Mouse (Mus musculus) erythroid progenitor cell, adult 5-6 weeks (primary cell): Measurements from ENCODE around the gene Pdgfra. TPM values are rescaled to one million over a fixed set of nuclear protein-coding genes. Genes with fewer than 3 reads are reported as not detected.

Experiments used
- ATAC-seq: replicated peaks from 2 replicates; pipeline ENCODE4 v1.8.0; 2016; ENCODE audit warnings: moderate number of reproducible peaks, mild to moderate bottlenecking, moderate TSS enrichment, inconsistent platforms; ENCODE audit not compliant: poor library complexity, low FRiP score, severe bottlenecking
- total RNA-seq, 2 experiments: library from RNA; stranded (forward) in 1 of 2; stranded (reverse) in 1 of 2; fragments of 150-400 nt in 1 of 2; fragments of 186-747, 209-891 nt in 1 of 2; gene quantifications; 2 replicates each; pipeline versions ENCODE4 v1.2.3 to v1.2.4; 2015 to 2017; ENCODE audit warnings: low replicate concordance in 2 of 2

The Pdgfra gene
- total RNA-seq (2015; ENCODE audit: low replicate concordance) (0.42 TPM in 1 of 2 replicates, not detected in the other), total RNA-seq (2017; ENCODE audit: low replicate concordance) (0.26 TPM in 1 of 2 replicates, not detected in the other)

DNA sequence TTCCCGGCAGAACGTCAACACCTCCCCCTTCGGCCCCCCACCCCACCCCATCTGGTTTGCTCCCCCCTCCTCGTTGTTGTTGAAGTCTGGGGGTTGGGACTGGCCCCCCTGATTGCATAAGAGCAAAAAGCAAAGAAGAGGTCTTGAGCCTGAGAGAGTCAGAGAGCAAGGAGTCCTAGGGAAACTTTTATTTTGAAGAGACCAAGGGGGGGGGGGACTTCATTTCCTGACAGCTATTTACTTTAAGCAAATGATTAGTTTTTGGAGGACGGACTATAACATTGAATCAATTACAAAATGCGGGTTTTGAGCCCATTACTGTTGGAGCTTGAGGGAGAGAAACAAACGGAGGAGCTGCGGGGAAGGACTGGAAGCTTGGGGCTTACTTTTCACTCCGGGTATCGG is at the start of gene Pdgfra:
Pdgfra (plus strand) TSS at position 272 of the 405 bp plus-strand sequence.
- no peak for ATAC-seq

DNA sequence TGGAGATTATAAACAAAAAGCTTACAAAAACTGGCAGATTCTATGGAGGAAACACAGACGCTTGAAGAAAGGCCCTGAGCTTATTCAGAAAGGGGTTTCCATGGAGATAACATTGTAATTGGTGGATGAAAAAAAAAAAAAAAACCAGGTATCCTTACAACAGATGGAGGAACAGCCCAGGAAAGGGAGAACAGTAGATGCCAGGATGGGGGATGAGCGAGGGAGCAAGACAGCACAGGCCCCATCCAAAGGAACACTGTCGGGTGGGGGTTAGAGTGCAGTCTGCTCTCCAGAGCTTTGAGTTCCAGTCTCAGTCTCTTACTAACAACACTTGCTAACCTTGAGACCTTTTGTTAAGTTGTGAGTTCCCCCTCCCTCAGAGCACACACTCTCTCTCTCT is 45.6 kb upstream of the Pdgfra start:
- ATAC-seq, result no peak

DNA sequence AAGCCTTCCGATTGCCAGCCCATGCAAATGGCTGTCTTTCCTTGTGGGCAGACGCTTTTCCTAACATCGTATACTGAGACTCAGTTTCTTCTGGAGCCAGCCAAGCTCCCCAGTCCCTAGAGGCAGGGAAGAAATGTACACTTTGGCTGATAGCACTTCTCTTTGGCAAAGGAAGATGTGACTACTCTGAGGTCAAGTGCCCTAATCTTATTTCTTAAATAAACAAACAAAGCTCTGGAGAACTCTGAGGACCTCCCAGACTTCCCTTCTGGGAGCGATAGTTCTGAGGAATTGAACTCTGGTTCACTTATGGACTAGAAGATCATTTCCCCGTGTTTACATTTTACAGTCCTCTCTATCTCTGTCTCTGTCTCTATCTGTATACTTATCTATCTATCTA is 42.7 kb upstream of the Pdgfra start:
- no peak for ATAC-seq

DNA sequence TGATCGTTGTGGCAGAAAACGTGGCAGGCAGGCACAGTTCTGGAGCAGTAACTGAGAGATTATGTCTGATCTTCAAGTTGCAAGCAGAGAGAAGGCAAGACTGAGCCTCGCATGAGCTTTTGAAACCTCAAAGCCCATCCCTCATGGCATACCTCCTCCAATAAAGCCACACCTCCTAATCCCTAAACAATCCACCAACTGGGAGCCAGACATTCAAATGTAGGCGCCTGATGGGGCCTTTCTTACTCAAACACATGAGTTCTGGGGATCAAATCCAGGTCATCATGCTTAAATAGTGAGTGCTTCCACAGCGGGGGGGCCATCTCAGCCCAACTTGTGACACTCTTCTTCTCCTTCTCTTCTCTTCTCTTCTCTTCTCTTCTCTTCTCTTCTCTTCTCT is 40.3 kb upstream of the Pdgfra start:
- no peak for ATAC-seq

DNA sequence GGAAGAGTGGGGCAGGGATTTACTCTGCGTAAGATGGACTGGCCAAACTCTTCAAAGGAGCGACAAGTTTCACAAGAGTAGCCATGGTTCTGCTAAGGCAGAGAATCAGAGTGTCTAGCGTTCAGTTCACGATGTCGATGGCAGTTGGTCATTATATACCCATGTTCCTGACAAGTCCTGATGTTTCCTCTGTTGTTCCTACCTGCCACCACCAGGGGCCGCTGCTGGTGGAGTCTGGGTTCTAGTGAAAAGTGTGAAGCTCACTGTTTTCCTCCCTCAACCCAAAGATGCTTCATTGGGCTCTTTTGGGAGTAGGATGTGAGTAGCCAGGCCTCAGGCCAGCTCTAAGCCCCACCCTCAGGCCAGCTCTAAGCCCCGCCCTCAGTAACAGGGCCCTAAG is 33.3 kb upstream of the Pdgfra start:
- 0 out of 2 replicates have a peak, but pooled peaks have one; percentile 46 for ATAC-seq

DNA sequence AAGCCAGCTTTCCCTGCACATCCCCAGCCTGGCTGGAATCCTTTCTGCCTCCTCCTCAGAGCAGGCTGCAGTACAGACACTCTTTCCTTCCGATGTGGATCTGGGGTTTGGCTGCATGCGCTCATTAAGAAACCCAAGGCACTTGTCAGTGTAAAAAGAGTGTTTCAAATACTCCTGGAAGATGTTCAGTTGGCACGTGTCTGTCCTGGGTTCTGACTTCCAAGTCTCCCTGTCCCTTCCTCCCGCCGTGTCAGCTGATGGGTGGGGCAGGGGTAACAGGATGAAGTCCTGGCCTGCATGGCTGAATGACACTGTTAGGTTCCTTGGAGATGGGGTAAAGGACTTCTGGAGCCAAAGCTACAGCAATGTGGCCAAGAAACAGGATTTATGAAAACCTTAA is 30.4 kb upstream of the Pdgfra start:
- no peak for ATAC-seq

DNA sequence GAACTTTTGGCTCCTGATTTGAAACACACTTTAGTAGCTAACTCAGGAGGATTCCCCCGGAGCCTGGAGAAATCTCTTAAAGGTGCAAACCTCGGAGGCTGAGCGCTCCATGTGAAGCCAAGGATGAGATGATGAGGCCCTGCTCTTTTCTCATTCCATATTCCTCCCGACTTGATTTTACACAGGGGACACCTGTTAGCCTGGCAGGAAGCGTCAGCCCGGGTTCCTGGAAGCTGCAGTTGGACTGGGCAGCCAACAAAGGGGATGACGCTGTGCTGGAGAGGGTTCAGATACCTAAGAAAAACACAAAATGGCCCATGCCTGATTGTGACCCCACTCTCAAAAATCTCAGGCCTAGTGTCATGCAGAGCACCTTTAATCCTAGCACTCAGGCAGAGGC is 17.4 kb upstream of the Pdgfra start:
- no peak for ATAC-seq

DNA sequence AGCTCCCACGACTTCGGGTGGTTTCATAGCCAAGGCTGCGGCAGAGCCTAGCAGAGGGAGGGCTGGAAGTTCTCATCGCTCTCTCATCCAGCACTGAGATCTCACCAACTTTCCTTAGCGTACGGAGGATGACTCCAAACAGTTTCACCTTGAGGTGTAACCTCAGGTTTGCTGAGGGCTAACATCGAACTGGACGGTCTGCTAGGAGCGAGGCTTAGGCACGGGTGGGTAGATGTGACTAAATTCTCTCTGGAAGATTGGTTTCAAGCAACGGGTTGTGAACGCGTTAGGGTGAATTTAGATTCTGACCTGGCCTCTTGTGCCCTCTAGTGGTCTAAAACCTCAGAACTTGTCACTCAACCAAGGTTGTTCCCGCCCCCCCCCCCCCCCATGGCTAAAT is 9.0 kb upstream of the Pdgfra start:
- no peak for ATAC-seq

DNA sequence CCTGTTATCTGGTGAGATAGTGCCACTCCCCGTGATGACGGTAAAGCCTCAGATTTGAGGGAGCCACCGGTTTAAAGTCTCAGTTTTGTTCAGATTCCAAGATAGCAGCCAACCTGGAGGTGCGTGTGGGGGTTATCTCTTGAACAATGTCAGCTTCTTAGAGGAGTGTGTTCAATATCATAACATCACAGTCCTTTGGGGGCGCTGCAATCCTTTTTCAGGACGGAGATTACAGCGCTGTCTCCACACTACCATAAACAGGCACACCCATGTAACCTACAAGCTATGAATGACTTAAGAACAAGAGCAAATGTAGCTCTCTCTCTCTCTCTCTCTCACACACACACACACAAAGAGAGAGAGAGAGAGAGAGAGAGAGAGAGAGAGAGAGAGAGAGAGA is 8.3 kb upstream of the Pdgfra start:
- no peak for ATAC-seq

DNA sequence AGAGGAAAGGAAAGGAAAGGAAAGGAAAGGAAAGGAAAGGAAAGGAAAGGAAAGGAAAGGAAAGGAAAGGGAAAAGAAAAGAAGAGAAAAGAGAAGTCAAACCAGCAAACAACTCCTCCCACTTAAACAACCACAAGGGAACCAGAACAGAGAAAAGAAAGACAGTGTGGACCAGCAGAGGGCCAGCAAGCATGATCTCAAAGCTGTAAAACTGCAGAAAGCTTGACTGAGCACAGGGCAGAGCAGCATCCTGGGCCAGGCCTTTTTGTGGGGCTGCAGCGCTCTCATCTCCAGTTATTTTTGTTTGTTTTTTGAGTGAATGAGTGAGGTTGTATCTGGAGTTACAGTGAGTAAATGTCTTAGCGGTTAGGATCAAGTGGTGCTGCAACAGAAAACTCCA is 6.8 kb upstream of the Pdgfra start:
- no peak for ATAC-seq

DNA sequence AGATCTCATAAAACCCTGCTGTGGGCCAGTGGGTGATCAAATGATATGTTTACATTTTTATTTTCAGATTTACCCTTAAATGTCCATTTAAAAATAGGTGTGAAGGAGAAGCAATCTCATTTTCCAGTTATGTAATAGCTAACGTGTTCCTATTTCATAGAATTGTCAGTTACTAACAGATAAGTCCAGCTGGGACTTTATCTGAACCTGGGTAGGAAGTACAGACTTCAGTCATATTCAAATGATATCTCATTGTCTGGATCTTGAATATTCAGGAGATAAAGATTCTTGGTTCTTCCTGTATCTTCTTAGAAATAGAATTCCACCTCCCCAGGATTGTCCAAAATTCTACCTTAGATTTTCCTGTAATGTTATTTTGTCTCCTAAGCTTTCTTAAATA is 5.6 kb upstream of the Pdgfra start:
- no peak for ATAC-seq

DNA sequence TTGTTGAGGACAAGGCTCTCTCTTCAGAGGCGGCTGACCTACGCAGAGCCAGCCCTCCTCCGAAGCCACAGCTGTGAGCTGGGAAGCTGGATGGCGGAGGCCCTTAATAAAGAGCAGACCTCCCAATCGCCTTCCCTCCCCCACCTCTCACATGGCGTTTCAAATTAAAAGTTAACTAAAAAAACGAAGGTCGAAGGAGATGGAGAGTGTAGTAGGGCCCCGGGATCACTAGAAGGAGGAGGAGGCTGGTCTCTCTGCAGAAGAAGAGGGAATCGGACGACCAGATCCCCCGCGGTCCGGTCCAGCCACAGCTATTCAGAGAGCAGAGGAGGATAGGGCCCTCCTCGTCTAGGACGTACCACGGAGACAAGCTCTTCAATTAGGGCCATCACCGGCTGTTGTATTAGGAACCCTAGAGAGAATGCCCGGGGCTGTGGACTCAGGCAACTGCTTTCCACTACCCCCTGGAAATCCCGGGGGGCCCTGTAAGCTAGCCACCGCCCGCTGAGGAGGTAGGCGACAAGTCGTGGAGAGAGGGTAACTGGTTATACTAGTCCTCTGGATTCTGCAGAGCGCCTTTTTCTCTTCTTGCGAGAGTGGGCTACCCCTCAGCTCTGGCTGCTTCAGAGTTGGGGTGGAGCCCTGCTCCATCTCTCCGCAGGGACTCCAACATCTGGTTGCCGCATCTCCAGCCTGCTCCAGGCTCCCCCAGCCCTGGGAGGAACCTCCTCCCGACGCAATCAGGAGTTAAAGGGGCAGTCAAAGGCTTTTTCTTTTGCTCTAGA is 3.6 kb upstream of the Pdgfra start:
- ATAC-seq, result no peak

DNA sequence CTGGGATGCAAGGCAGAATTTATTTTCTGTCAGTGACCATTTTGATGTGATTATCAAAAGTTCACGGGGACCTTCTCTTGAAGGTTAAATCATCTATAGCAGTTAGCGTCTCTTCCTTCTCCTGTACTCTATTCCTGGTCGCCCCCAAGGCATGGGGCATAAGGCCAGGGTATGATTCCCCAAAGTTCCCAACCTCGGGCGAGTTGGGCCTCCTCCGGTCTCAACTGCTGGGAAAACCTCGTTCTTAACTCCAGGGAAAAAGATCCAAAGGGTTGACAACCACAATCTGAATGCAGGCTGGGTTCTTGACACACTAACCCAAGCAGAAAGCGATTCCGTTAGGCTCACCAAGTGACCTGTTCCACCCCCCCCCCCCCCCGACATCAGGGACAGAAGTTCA is 2.7 kb upstream of the Pdgfra start:
- ATAC-seq, result no peak

DNA sequence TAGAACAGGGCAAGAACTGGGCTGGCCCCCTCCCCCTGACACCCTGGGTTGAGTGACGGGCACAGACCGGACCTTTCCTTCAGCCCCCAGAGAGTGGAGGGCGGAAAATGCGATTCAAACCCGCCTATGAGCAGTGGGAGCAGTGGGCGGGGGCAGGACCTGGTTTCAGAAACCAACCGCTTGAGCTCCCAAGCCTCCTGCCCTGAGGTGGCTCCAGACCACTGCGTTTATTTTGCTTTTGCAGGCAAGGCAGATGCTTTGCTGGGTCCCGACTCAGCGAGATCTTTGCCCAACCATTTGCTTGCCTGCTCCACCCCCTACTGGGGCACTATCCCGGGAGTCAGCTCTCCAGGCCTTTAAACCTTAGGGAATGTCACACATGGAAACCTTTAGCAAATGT is 2.2 kb upstream of the Pdgfra start:
- no peak for ATAC-seq

DNA sequence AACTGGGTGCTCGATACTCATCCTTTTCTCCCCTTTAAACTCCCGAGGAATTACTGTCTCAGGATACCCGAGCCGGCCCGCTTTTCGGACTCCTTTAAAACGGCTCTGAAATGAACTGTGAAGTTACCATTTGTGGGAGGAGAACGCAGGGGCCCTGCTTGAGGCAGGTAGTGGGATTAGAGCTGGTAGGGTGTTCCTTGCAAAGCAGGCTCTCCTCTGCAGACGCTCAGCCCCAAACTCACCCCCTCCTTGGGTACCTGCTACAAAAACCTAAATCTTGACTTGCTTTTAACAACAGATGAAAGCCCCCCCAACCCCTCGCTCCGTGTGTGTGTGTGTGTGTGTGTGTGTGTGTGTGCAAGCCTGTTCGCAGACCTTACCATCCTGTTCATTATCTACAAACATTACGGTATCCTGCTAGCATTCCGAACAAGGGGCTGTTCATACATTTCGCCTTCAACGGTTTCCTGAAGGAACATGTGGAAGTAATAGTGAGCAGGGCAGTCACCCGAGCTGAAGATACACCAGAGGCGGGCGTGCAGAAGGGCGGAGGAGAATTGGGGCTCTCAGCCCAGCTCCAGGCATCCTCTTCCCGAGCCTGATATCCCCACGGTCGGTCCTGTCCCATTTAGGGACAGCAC is 1.6 kb upstream of the Pdgfra start:
- no peak for ATAC-seq

DNA sequence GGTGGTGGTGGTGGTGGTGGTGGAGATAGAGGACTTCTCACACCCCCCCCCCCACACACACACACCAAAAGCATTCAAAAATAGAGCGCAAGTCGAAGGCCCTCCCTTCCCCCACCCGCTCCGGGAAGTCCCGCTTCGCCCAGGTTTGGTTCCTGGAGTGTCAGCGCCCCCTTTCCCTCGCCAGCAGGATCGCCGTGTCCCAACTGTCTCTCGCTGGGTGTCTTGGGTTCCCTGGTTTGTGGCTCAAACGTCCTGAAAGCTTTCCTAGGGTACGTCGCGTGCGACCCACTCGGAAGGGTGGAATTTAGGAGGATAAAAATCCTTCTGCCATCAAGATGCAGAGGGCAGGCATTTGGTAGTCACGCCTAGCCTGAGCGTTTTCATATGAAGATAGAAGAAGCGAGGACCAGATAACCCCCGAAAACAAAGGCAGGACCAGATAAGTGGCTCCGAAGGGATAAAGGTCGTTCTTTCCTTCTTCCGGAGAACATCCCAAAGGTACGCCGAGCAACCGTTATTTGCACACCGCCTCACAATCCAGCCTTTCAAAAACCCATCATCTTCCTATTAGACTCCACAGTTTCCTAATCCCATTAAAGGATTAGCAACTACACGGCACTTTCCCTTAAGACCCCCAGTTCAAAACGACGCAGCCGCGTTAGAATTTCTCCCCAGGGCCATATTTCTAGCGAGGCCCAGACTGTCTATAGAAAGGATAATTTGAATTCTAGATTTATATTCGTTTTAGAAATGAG is 769 bp upstream of the Pdgfra start:
- ATAC-seq, result no peak

DNA sequence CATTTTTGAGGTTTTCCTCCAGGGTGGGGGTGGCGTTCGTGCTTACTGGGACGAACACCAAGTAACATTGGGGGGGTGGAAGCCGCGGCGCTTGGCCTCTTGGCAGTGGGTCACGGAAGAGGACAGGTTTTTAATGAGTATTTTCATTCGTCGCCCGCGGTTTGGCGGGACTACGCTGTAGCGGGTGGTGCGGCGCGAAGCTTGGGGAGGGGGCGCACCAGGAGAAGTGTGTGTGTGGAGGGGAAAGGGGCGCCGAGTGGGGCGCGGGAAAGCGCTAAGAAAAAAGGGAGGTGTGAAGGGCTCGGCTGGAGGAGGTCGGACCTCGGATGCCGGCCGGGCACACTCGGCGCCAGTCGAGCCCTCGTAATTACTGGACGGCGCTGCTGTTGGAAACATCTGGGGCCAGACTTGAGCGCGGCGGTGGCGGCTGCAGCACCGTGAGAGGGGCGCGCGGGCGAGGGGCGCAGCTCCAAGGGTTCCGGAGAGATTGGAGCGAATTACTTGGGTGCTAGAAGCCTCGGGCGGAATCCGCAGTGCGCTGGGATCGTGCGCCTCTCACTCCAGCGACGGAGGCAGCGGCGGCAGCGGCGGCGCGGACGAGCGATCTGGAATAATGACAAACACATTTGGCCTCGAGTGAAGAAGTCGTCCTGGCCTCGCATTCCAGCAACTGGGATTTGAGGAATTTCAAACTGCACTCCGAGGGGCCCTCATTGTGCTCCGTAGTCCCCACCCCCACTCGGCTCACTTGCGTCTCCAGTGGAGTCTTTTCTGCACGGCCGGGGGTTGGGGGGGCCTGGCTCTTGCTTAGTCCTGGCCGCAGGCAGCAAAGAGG is 916 bp downstream of the Pdgfra start:
- ATAC-seq, result no peak

DNA sequence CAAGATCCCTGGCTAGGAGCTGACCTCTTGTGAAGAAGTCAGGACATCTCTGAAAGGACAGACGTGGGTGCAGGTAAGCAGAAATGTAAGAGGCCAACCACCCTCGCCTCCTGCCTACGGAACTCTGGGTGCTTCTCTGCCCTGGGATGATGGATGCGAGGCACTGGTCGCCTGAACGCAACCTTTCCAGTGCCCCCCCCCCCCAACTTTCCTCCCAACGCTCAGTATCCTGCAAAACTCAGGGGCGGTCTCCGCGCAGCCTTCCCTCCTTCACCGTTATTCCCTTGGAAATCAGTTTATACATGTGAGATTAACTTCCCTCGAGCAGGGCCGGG is 1.5 kb downstream of the Pdgfra start:
- no peak for ATAC-seq

DNA sequence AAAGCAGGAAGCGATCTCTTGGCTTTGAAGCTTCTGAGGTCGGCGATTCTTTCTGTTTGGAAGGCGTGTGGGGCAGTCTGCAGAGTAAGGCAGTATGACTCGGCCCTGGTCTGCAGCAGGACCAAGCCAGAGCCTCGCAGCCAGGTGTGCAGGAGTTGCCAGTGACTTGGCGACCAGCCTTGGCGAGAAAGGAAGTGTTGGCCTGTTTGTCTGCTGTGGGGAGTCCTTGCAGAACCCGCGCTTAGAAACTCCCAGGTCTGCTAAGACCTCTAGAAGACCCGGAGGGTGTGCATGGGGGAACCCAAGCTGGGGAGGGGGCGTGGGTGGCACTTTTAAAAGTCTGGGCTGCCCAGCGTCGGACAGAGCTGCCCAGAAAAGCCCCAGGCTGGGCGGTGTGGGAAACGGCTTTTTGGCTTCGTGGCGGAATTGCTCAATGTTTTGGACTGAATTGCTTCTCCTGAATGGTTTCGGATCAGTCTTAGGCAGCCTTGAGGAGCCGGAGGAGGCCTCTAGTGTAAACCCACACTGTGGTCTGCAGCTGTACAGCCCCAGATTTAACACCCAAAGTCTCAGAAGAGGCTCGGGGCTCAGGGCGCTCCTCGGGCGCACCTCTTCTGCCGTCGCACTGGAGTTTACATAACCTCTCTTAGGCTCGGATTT is 2.0 kb downstream of the Pdgfra start:
- no peak for ATAC-seq
